Mouse (Mus musculus): ENCODE results near the gene Fam98b.

DNA sequence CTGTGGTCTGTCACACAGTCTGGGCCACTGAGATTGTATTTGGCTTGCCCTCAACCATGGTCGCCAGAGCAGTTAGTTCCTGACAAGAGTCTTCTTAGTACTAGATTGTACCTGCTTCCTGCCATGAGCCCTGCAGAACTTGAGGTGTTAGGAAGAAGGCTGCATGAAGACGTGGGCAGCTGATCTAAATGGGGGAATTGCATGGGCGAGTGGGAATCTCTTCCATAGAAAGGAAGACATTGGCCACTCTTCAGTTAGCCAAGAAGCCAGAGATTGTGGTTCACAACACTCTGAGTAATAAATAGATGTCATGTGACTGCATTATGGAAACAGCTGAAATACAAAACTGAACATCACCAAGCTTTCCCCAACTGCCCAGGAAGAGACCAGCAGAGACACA is 69.5 kb downstream of the Fam98b start:
- TF ChIP-seq CTCF (IDR thresholded peaks at IDR 0.05; ENCODE audit: low read depth) (no peak), EP300 (optimal IDR thresholded peaks at IDR 0.05) (no peak)
